In the genomic region with DNA sequence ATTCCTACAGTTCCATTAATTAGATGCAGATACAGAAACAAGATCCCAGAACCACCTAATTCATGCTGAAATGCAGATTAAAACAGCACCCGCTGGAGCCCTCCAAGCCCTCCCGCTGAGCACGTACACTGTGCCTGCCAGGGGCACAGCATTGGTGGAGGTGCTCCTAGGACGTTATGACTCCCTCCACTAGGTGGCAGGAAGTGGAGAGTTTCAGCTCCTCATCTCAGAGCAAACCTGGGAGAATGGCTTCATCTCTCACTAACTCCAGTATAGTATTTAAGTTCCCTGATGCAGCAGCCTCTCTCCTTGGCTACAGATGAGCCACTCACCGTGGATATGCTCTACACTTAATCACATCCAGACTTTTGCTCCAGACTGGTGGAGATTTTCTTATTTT, we compare ENCODE assay signal across 8 mouse cellular contexts. TPM values are rescaled to one million over a fixed set of nuclear protein-coding genes. Genes with fewer than 3 reads are reported as not detected.
DNase-seq lines count a peak whose midpoint lies in the region; ATAC-seq and TF ChIP-seq lines count a peak whose summit lies in the region.

No protein-coding gene starts in this region.

- WGBS in hindbrain, embryonic 11.5 days, result 22% methylated on average over 5 of the region's 5 CpGs
- WGBS in midbrain, embryonic 12.5 days, result 13% methylated on average over 5 of the region's 5 CpGs

- TF ChIP-seq CTCF in cortical plate, adult 2 months (IDR thresholded peaks at IDR 0.05; ENCODE audit: extremely low read depth, insufficient read depth, low read length), result peak; percentile 76

- H3K4me1 ChIP-seq in cortical plate, adult 2 months (ENCODE audit: control insufficient read depth, insufficient read depth, low read length), result no peaks in the 10 kb centered on the region
- no peaks in the 10 kb centered on the region for H3K4me1 ChIP-seq in hindbrain, embryonic 11.5 days (replicated peaks; ENCODE audit: control insufficient read depth, insufficient read depth, low read length)
- H3K4me1 ChIP-seq in midbrain, embryonic 12.5 days, result no peaks in the 10 kb centered on the region

- H3K9ac ChIP-seq in hindbrain, embryonic 11.5 days (ENCODE audit: low read depth, low read length), result no peak overlapping the region
- H3K9ac ChIP-seq in midbrain, embryonic 12.5 days (replicated peaks), result no peak overlapping the region

- H3K27me3 ChIP-seq in hindbrain, embryonic 11.5 days (ENCODE audit: control insufficient read depth, insufficient read depth, low read length), result no peaks in the 10 kb centered on the region
- no peaks in the 10 kb centered on the region for H3K27me3 ChIP-seq in midbrain, embryonic 12.5 days

- no peak overlapping the region for H3K4me2 ChIP-seq in hindbrain, embryonic 11.5 days (replicated peaks; ENCODE audit: low read depth, low read length)
- no peak overlapping the region for H3K4me2 ChIP-seq in midbrain, embryonic 12.5 days (replicated peaks)

- no peak overlapping the region for H3K27ac ChIP-seq in cortical plate, adult 2 months (ENCODE audit: insufficient read depth, low read length)
- no peak overlapping the region for H3K27ac ChIP-seq in hindbrain, embryonic 11.5 days (ENCODE audit: low read depth, low read length)
- no peak overlapping the region for H3K27ac ChIP-seq in midbrain, embryonic 12.5 days (replicated peaks)

- ATAC-seq in hindbrain, embryonic 11.5 days (ENCODE audit: low FRiP score), result no peak; the same call in 1 of the 2 replicates
- ATAC-seq in midbrain, embryonic 12.5 days (ENCODE audit: low FRiP score, low read depth), result peak; percentile 77

- peak; percentile 65 for DNase-seq in heart, adult 11 months
- DNase-seq in heart, adult 8-10 months (ENCODE audit: low spot score), result no peak
- peak; percentile 59 for DNase-seq in NIH3T3 (ENCODE audit: low read depth)
- DNase-seq in hindbrain, embryonic 11.5 days (ENCODE audit: low spot score), result peak; percentile 55
- DNase-seq in layer of hippocampus, postnatal 14 days (ENCODE audit: low spot score in 2 of 2), result peak; percentile 32 to 57
- peak; percentile 65 for DNase-seq in testis, postnatal 10 days (ENCODE audit: low spot score)

- no peak for TF ChIP-seq POLR2A in cortical plate, adult 2 months (IDR thresholded peaks at IDR 0.05; ENCODE audit: extremely low read depth, insufficient read depth, low read length)

- no peaks in the 10 kb centered on the region for H3K9me3 ChIP-seq in hindbrain, embryonic 11.5 days (ENCODE audit: control insufficient read depth, low read length)
- H3K9me3 ChIP-seq in midbrain, embryonic 12.5 days, result no peaks in the 10 kb centered on the region

- no peak overlapping the region for H3K4me3 ChIP-seq in cortical plate, adult 2 months (ENCODE audit: insufficient read depth, low read length)
- H3K4me3 ChIP-seq in hindbrain, embryonic 11.5 days (ENCODE audit: low read depth, low read length), result no peak overlapping the region
- no peak overlapping the region for H3K4me3 ChIP-seq in midbrain, embryonic 12.5 days

- H3K36me3 ChIP-seq in hindbrain, embryonic 11.5 days (ENCODE audit: control insufficient read depth, insufficient read depth, low read length), result no peaks in the 10 kb centered on the region
- no peaks in the 10 kb centered on the region for H3K36me3 ChIP-seq in midbrain, embryonic 12.5 days

RNA-seq across cellular contexts. Expression of gene Atp13a5, which starts 56.2 kb away (rescaled TPM):
- total RNA-seq in heart, adult 8-10 months (2022), result not detected
- polyA plus RNA-seq in cortical plate, adult 2 months (2012; rRNA removed), result 9.9 and 10.0 TPM in 2 replicates
- 0.08 and 0.32 TPM in 2 replicates for polyA plus RNA-seq in hindbrain, embryonic 11.5 days (2014; fragmentation: Nextera tagmentation; extraction: Ambion mirVana)
- 10 to 100 TPM; 12.2 to 12.7 TPM for total RNA-seq in layer of hippocampus, postnatal 14 days (2021)
- polyA plus RNA-seq in midbrain, embryonic 12.5 days (2016; fragmentation: Nextera tagmentation; extraction: Ambion mirVana), result 0.31 and 0.33 TPM in 2 replicates
